Mouse (Mus musculus) E14TG2a.4 (cell line): ENCODE results near the gene Snx4.

Experiments used
- CTCF ChIP-seq: conservative IDR thresholded peaks from 2 replicates; pipeline ENCODE4 v1.5.1; 2014; ENCODE audit warnings: low read length
- NANOG ChIP-seq: IDR thresholded peaks from 2 replicates; pipeline ENCODE4 v1.6.1; 2014; ENCODE audit warnings: borderline replicate concordance, low read length, mixed read lengths
- POU5F1 ChIP-seq: IDR thresholded peaks from 2 replicates; pipeline ENCODE4 v1.6.1; 2014; ENCODE audit warnings: low read length, borderline replicate concordance

DNA sequence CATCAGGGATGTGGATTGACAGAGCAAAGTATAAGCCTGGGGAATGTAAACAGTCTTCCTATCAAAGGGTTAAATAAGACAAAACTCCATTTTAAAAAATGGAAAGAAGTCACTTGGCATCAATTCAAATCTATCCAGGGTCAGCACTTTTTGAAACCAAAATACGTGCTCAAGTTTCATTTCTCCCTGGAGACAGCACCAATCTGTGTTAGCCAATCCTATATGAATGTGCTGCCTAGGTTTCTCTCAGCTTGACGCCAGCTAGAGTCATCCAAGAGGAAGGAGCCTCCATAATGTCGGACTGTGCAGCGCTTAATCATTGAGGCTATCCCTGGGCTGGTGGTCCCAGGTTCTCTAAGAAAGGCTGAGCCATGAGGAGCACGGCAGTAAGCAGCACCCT lies 95.9 kb downstream of the Snx4 start:
- TF ChIP-seq CTCF (no peak), NANOG (no peak), POU5F1 (no peak)
